Mouse (Mus musculus): ENCODE data around the gene Clns1a. TPM values are rescaled to one million over a fixed set of nuclear protein-coding genes. Genes with fewer than 3 reads are reported as not detected.

Clns1a gene
- total RNA-seq, 2 experiments from 2014 or later, result 33.3 to 39.2 TPM

GRCm38 (mm10) chr7:97749207-97750190, 53.1 kb downstream of the Clns1a start:
- intact Hi-C loops (cut with DNase I; ENCODE audit: low total_unique reads), result loop anchor here (5.0 kb wide), 1 partner anchor 98 kb away; no protein-coding TSS in a partner anchor
- no peak for DNase-seq

- intact Hi-C loops (cut with DNase I; ENCODE audit: low total_unique reads), result no loop called here
- no peak for DNase-seq
Measured at GRCm38 (mm10) chr7:97756967-97757881, 60.8 kb downstream of the Clns1a start.

GRCm38 (mm10) chr7:97764591-97764990, 68.2 kb downstream of the Clns1a start:
- DNase-seq, result no peak
- intact Hi-C loops (cut with DNase I; ENCODE audit: low total_unique reads), result no loop called here

GRCm38 (mm10) chr7:97765181-97765962, 68.9 kb downstream of the Clns1a start:
- no peak for DNase-seq
- intact Hi-C loops (cut with DNase I; ENCODE audit: low total_unique reads), result no loop called here

- intact Hi-C loops (cut with DNase I; ENCODE audit: low total_unique reads), result no loop called here
Measured at GRCm38 (mm10) chr7:97765963-97766347, 69.5 kb downstream of the Clns1a start.

GRCm38 (mm10) chr7:97766406-97767166, 70.2 kb downstream of the Clns1a start:
- DNase-seq, result no peak
- intact Hi-C loops (cut with DNase I; ENCODE audit: low total_unique reads), result no loop called here

More at GRCm38 (mm10) chr7:97765963-97766347, 69.5 kb downstream of the Clns1a start:
- DNase-seq, result no peak

GRCm38 (mm10) chr7:97767841-97768240, 71.4 kb downstream of the Clns1a start:
- DNase-seq, result no peak
- intact Hi-C loops (cut with DNase I; ENCODE audit: low total_unique reads), result no loop called here

GRCm38 (mm10) chr7:97769020-97769419, 72.6 kb downstream of the Clns1a start:
- DNase-seq, result no peak
- intact Hi-C loops (cut with DNase I; ENCODE audit: low total_unique reads), result no loop called here

Other genes starting within 250 kb of the Clns1a start
- gene Kctd14, start 245.3 kb upstream of the Clns1a start, total RNA-seq (2021), result under 1 TPM; 0.16 to 0.23 TPM
- gene Ints4, start 215.7 kb upstream of the Clns1a start, total RNA-seq (2021), result 10 to 100 TPM; 21.2 to 24.9 TPM
- gene Aamdc, start 117.1 kb upstream of the Clns1a start, total RNA-seq (2021), result 100 to 1,000 TPM; 107 to 112 TPM
- 10 to 100 TPM; 12.4 to 12.6 TPM for gene Rsf1, start 116.7 kb upstream of the Clns1a start, total RNA-seq (2021)
- gene Aqp11, start 41.7 kb downstream of the Clns1a start, total RNA-seq (2021), result 1 to 10 TPM; 1.6 to 1.8 TPM
- 100 to 1,000 TPM; 106 to 120 TPM for gene Pak1, start 91.9 kb downstream of the Clns1a start, total RNA-seq (2021)
- gene Gdpd4, start 223.3 kb downstream of the Clns1a start, total RNA-seq (2021), result under 1 TPM; 0.07 to 0.08 TPM

Measured in gastrocnemius, postnatal 14 days (tissue).